Mouse (Mus musculus): ENCODE measurements around the gene Cdc42se2.

Cdc42se2 gene

DNA sequence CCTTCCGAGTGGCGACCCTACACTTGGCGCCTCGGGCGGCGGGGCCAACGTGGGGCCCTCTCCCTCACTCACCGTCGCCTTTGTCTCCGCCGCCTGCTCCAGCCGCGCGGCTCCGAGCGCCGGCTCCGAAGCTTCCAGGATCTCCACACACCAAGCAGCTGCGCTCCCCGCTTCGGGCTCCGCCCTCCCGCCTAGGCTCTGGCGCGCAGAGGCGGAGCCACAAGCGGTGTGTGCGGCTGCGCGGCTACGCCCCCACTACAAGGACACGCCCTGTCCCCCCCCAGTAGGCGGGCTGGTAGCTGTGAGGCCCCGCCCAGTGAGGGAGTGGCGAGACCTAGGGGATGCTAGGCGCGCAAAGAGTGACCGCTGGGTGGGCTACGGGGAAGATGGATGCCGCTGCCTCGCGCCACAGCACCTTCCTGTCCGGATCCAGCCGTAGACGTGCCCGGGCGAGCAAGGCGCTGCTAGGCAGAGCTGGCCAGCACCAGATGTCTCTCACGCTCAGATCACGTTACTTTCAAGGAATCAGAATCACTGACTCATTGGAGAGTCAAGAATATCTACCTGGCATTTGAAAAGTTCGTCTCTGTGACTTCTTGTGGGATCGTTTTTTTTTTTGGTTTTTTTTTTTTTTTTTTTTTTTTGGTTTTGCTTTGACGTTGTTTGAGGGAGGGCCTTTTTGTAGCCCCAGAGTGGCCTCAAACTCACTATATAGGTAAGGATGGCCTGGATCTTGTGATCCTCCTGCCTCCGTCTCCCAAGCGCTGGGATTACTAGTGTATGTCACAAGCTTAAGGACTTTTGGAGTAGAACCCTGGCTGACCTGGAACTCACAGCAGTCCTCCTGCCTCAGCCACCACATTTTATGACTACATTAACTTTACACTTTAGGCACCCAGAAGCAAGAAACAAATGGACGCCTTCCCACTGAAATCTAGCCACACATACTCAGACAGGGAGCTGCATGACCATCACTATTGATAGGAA, at the start of gene Cdc42se2:
Gene Cdc42se2 (minus strand): TSS at position 188 of the 987 bp plus-strand sequence.
- peak; percentile 97 for DNase-seq

DNA sequence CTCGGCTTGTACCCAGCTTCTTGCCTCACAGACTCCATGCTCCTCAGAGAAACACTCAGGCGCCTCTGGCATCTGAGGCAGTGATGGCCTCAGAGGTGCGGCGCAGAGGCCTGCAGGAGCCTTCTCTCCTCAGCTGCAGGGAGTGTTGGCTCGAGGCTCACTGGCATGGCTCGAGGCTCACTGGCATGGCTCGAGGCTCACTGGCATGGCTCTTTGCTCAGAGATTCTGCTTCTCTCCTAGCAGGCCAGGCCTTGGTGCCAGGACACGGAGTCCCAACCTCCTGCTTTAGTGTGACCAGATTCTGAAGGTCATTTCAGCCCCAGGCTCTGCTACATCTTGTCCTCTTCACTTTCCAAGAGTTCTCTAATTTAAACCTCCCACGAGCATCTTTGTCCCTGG, 48.6 kb upstream of the Cdc42se2 start:
- DNase-seq = no peak

GRCm38 (mm10) chr11:54834596-54834995, 47.1 kb upstream of the Cdc42se2 start:
- DNase-seq = no peak

DNA sequence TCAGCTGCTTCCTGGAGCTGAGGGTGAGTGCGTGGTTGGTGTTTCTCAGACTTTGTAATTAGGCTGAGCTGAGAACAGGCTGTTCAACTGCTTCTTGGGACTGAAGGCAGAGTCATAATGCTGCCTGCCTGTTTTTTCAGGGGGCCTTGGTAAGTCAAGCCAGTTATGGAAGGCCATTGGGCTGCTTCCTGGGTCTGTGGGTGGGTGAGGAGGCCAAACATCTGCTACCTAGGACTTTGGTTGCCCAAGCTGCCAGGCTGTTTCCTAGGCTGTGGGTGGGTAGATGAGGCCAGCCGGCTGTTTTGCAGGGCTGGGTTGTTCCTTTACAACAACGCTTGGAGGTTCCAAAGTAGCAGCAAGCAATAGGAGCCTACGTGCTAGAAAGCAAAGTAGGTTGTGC, 46.4 kb upstream of the Cdc42se2 start:
- DNase-seq = peak; percentile 93

GRCm38 (mm10) chr11:54826819-54827218, 39.3 kb upstream of the Cdc42se2 start:
- DNase-seq = no peak

DNA sequence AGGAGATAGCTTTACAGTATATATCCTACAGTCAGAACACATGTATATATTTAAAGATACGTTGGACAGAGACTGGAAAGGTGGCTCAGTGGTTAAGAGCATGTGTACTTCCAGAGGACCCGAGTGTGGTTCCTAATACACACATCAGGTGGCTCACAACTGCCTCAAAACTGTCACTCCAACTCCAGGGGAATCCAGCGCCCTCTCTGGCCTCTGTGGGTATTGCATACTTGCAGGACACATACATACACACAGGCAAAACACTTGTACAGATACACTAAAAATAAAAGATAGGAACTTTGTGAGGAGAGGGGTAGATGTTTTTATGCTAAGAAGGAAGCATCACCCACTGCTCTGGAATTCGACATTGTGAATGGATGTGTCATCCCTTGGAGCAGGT, 38.3 kb upstream of the Cdc42se2 start:
- no peak for DNase-seq

- peak; percentile 55 for DNase-seq
Observed at GRCm38 (mm10) chr11:54823467-54823866, 36.0 kb upstream of the Cdc42se2 start.

DNA sequence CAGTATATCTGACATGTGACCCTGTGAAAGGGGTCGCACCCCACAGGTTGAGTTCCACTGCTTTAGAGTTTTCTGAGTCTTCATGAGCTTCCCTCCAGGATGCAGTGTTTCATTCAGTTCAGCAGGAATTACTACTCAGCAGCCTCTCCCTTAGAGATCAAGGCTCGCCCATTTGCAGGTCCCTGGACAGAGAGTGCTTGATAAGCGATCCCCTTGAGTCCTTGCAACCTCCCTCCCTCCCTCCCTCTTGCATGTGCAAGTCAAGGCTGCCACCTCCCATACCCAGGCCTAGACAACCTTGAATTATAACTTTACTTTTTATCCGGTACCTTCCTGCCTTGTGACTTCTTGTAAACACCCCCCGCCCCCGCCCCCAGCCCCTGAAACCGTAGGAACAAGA, 32.0 kb upstream of the Cdc42se2 start:
- DNase-seq = no peak

DNA sequence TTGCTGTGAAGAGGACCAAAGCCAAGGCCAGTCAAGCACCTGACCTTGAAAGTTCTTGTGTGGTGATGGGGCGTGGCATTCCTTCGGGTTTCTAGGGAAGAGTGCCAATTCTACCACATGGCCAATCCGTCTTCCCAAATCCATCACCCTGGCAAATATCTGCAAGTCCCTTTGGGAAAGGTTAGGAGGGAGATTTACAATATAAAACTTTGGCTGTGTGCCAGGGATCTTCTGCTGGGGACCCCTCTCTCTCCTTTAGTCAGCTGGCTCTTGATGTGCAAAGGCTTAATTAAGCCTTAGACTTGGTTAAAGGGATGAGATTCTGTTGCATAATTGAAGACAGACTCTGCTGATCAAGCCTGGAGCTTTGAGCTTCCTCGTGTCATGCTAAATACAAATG, 30.0 kb upstream of the Cdc42se2 start:
- no peak for DNase-seq

GRCm38 (mm10) chr11:54815659-54816058, 28.2 kb upstream of the Cdc42se2 start:
- no peak for DNase-seq

DNA sequence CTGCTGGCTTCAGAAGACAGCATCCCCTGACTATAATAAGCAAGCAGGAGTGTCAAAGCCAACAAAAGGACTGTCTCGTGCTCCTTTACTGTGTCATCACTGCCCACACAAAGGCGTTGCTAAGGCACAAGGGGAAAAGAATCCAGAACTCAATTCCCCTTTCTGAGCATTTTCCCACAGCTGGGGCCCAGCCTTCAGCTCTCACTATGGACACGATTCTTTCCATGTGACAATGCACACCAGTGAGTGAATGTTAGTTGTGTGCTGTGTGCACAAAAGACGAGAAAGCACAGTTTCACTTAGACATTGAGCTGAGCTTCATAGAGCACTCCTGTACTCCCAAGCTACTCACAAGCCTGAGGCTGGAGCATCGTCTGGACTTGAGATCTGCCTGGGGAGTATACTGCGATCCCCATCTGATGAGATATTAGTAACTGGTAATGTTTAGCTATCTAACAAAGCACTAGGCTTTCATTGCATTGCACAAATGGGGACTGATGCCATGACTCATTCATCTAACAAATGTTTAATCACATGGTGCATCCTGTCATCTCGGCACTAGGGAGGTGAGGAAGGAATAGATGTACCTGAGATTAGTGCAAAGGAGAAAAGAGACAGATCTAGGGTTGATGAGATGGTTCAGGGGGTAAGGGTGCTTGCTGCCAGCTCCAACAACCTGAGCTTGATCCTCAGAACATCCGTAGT, 25.5 kb upstream of the Cdc42se2 start:
- peak; percentile 57 for DNase-seq

- no peak for DNase-seq
Observed at GRCm38 (mm10) chr11:54812314-54812713, 24.8 kb upstream of the Cdc42se2 start.

- no peak for DNase-seq
Observed at GRCm38 (mm10) chr11:54811054-54811453, 23.6 kb upstream of the Cdc42se2 start.

- DNase-seq = no peak
Observed at GRCm38 (mm10) chr11:54809582-54809981, 22.1 kb upstream of the Cdc42se2 start.

DNA sequence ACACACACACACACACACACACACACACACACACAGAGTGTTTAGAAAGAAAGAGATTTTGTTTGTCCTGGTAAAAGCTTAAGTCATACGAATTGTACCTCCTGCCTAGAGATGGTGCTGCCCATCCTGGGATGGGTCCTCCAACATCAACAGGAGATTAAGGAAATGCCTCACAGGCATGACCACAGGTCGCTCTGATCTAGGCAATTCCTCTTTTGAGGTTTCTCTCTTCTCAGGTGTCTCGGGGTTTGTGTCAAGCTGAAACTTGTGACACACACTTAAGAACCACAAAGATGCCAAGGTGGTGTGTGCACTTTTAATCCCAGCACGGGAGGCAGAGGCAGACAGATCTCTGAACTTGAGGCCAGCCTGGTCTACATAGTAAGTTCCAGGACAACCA, 20.7 kb upstream of the Cdc42se2 start:
- DNase-seq = no peak

GRCm38 (mm10) chr11:54807669-54808068, 20.2 kb upstream of the Cdc42se2 start:
- no peak for DNase-seq

- DNase-seq = no peak
Observed at GRCm38 (mm10) chr11:54806891-54807290, 19.4 kb upstream of the Cdc42se2 start.

GRCm38 (mm10) chr11:54805196-54805595, 17.7 kb upstream of the Cdc42se2 start:
- peak; percentile 90 for DNase-seq

- no peak for DNase-seq
Observed at GRCm38 (mm10) chr11:54802621-54803020, 15.1 kb upstream of the Cdc42se2 start.

DNA sequence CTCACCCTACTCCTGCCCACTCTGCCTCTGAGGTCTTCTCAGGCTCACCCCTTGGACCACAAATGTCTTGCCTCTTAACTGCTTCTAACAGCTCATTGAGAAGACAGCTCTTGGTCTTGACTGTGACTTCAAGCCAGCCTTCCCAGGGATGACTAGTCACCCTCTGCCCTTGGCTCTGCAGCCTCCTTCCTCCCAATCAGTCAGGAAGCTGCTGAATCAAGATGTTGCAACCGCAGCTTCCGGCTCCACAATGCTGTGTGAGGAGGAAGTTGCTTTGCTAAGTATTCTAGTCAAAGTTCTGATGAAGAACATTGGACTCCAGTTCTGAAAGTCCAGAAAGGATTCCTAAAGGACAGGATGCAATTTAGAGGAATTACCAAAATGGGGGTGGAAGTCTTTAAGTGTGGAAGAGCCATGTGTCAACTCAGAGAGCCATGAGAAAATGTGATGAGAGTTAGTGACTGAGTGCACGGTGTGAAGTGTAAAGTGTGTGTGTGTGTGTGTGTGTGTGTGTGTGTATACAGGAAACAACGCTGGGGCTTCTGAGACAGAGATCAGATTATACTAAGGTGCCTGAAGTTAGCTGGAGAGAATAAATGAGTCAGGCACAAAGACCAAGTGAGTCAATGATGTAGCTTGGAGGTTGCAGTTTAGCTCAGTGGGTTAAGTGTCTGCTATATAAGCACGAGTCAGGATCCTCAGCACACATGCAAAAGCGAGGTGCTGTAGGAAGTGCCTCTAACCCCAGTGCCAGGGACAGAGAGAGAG, 14.5 kb upstream of the Cdc42se2 start:
- no peak for DNase-seq

DNA sequence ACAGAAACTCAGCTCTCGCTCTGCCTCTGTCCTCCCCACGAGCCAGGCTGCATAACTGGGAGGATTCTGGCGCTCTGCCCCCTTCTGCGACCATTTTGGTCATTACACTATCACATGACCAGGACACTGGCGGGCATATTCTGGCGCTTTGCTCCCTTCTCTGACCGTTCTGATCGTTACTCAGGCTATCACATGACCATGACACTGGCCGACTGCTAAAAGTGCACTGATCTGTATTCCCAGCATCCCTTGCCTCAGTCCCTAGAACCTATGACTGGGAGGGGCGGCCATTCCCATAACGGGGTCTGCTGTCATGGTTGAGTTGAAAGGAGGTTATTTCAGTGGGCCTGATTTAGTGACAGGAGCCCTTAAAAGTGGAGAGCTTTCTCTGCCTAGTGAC, 9.1 kb upstream of the Cdc42se2 start:
- DNase-seq = no peak

DNA sequence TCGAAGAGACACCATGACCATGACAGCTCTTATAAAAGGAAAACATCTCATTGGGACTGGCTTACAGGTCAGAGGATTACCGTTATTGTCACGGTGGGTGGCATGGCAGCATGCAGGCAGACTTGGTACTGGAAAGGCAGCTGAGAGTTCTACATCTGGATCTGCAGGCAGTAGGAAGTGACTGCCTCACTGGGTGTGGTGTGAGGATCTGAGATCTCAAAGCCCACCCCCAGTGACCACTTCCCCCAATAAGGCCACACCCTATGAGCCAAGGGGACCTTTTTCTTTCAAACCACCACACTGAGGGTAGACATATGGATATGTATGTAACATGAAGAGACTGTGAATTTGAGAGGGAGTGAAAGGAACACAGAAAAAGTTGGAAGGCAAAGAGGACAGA, 7.2 kb upstream of the Cdc42se2 start:
- DNase-seq = no peak

DNA sequence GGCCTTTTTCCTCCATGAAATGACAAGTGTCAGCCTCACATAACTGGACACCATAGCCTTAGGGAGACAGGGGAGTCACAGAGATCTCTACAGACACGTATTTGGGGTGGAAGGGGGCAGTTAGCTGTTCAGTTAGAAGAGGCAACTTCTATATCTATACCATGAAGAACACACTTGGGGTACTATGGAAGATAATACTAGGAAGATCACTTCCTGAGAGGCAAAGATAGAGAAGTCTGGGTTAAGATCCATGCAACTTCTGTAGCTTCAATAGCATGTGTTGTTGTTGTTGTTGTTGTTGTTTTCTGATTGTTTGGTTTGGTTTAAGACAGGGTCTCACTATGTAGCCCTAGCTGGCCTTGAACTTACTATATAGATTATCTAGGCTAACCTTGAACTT, 5.7 kb upstream of the Cdc42se2 start:
- no peak for DNase-seq
